Mouse (Mus musculus): ENCODE measurements around the gene Tmem179b.

The Tmem179b gene

DNA sequence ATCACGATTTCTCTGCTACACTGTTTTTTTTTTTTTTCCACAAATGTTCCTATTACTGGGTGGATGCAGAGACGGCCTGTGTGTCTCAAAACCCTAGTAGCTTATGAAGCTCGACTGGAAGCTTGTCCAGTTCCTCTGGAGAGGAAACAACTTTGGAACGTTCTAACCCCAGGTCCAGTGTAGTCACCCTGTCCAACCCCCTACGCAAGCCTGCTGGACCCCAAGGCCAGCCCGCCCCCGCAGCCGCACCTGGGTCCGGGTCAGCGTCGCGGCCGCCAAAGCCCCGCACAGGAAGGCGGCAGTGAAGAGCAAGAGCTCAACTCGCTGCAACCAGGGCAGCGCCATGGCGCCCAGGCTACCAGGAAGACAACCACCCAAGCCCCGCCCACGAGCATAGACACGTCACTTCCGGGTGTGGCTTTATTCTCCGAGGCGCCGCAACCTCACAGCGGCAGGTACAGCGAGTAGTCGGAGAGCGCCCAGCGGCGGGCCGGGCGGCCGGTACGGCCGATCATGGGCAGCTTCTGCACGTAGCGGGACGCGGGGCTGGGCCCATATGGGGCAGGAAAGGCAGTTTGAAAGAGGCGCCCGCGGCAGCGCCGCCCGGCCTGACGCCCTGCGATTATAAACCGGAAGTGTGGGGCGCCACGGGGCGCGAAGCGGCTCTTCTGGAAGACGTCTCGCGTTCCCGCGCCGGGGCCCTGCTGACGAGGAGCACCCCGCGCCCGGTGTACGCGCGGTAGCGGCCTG is at the start of gene Tmem179b:
Gene Tmem179b, minus strand, starts transcription at position 382 of the 750 bp plus-strand sequence.
- peak; percentile 97 for DNase-seq

DNA sequence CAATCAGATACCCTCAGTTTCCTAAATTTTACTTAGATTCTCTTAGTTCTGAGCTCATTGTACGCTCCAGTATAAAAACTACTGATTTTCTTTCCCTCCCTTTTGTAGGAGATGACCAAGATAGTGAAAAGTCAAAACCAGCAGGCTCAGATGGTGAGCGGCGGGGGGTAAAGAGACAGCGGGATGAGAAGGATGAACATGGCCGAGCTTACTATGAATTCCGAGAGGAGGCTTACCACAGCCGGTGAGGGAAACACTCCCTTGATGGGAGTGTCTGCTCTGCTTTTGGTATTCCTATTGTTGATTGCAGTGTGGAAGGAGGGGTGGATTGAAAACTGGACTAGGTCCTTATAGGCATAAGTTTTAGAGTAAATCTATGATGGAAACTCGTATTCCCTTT is 48.4 kb upstream of the Tmem179b start:
- DNase-seq: no peak

DNA sequence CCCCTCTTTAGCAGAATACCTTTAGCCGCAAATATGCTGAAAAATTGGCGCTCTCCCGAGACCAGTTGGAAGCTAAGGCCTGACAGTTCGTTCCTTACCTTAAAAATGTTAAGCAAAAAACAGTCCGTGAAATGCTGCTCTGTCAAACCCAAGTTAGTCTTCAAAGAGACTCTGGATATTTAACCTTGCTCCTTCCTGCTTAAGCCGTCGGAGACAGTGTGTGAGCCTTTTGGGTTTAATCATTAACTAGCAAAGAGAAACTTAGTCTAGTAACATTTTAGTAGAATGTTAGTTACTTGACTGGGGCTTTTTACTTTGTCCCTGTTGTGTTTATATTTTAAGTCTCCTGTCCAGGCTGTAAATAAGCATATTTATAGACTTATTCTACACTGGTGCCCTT is 46.9 kb upstream of the Tmem179b start:
- DNase-seq: no peak

DNA sequence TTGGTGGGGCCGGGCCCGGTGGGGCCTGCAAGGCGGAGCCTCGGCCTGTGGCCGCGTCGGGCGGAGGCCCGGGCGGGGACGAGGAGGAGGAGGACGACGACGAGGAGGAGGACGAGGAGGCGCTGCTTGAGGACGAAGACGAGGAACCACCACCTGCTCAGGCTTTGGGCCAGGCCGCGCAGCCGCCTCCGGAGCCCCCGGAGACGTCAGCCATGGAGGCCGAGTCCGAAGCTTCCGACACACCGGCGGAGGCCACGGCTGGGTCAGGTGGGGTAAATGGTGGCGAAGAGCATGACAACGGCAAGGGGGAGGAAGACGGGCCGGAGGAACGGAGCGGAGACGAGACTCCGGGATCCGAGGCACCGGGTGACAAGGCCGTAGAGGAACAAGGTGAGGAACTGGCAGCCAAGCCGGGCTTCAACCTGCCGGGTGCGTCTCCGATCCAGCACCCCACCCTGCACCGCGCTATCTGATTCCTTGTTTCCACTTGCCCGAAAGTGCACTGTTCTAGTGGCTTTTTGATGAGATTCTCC is 46.2 kb upstream of the Tmem179b start:
- no peak for DNase-seq

DNA sequence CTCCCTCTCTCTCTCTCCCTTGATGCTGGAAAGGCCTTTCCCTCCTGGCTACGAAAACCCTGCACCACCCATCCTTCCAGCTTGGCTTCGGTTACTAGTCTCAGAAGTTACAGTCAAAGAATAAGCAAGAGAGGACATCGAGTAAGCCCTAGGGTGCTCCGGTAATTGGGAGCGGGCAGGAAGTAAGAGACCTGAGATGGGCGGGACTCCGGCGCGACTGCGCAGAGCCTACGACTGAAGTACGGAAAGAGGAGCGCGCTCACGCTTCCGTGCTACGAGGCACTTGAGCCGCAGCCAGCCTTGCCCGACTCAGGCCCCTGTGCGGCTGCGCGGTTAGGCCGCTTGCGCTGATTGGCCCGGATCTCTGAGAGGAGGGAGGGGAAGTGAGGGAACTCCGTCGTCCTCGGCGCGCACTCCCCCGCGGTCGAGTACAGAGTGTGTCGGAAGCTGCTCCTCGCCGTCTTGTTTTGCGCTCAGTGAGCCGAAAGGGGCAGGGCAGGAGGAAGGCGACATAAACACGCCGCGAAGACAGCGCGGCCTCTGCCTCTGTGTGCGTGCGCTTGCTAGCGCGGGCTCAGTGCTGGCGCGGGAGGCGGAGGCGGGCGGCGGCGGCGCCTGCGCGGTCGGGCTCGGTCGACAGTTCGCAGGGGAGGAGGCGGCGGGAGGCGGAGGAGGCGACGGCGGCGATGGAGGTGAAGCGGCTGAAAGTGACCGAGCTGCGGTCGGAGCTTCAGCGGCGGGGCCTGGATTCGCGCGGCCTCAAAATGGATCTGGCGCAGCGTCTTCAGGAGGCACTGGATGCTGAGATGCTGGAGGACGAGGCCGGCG is 45.5 kb upstream of the Tmem179b start, which contains the start of gene Hnrnpul2:
Gene Hnrnpul2, plus strand, starts transcription at position 415 of the 828 bp plus-strand sequence.
- DNase-seq: peak; percentile 99

DNA sequence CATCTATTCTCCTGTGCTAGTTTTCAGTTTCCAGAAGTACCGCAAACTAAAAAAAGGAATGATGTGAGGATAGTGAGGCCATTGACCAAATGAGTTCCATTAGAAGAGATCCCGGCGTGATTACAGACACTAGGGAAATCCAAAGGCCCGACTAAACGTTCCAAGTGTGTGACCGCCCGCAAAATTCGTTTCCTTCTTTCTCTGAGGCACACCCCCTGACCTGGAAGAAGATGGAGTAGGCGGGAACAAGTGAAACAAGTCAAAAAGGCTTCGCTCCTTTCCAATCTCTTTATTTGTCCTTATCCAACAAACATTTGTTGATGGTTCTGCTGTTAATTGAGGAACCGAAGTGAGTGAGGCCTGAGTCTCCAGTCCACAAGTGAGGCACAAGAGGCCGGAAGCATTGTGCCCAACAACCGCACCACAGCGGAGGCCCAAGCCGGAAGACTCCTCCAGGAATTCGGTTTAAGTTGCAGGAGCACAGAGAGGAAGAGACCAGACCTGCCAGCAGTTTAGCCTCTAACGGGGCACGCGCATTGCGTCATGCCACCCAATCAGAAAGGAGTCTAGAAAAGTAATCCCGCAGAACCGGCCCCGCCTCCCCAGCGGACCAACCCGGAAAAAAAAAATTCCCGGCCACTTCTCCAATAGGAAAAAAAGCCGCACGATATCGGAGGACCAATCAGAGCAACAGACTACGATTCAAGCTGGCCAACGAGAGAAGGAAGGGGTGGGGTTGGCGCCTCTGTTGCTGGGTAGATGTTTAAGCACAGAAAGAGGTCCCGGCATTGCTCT is 44.7 kb upstream of the Tmem179b start, which contains the start of gene Ttc9c:
Gene Ttc9c, minus strand, starts transcription at position 533 of the 795 bp plus-strand sequence.
- DNase-seq: peak; percentile 95

DNA sequence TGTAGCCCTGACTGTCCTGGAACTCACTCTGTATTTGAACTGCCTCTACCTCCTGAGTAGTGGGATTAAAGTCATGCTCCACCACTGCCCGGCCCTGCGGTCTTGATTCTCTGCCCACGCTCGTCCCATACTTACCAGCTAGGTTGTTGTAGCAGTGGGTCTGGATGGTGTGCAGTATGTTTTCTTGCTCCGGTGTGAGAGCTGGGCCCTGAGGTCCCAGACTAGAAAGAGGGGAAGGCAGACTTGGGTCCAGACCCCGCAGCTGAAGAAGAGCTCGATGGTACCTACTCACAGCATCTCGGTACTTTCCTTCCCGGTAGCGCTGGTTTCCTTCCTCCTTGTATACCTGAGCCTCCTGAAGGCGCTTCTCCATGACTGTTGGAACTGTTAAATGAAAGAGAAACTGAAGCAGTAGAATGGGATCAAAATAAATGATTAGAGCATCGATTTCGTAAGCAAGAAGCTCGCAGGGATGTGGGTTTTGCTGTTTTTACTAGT is 44.1 kb upstream of the Tmem179b start:
- DNase-seq: no peak

DNA sequence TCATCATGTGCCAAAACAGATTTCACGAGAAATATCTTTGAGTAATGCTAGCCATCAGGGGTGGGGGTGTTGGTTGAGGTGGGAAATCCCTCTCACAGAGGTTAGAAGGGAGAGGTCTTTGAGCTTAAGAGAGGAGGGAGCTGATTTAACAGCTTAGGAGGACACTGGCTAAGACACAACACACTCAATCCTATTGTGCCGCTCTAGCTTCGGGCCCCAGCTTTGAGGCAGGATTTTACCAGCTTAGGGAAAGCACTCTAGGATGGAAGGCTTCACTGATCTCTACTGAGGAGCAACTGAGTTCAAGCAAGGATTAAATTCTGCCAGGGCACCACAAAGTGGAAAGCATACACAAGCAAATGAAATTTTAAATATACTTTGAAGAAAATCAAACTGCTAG is 42.7 kb upstream of the Tmem179b start:
- no peak for DNase-seq

DNA sequence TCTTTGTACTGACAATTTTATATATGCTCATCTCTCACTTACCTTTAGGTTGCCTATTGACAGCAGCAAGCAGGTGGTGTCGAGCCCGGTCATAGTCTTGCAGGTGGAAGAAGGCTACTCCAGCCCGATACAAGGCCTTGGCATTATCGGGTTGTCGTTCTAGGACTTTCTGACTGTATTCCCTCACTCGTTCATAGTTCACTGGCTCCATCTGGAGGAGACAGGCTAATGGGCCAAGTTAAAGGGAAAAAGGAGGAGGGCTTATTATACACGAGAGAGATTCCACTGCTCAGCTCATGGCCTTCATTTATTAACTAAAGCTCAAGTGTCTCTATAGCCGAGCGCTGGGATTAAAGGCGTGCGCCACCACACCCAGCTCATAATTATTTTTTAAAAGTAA is 41.5 kb upstream of the Tmem179b start:
- DNase-seq: no peak

DNA sequence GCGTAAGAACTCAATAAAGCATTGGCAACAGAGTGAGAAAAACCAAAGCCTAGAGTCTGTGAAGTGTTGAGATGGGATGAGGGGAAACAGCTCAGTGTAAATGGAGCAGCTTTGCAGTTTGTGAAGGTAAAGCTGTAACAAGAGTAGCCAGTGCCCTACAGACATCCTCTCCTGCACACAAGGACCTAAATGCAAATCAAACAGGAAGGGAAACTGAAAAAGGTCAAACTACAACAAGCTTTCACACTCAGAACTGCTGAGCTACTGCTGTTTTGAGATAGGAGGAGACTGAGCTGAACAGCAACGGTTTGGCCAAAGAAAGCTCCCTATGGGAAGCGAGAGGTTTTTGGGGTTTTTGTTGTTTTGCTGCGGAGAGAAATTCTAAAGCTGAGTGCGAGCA is 32.5 kb upstream of the Tmem179b start:
- DNase-seq: no peak

DNA sequence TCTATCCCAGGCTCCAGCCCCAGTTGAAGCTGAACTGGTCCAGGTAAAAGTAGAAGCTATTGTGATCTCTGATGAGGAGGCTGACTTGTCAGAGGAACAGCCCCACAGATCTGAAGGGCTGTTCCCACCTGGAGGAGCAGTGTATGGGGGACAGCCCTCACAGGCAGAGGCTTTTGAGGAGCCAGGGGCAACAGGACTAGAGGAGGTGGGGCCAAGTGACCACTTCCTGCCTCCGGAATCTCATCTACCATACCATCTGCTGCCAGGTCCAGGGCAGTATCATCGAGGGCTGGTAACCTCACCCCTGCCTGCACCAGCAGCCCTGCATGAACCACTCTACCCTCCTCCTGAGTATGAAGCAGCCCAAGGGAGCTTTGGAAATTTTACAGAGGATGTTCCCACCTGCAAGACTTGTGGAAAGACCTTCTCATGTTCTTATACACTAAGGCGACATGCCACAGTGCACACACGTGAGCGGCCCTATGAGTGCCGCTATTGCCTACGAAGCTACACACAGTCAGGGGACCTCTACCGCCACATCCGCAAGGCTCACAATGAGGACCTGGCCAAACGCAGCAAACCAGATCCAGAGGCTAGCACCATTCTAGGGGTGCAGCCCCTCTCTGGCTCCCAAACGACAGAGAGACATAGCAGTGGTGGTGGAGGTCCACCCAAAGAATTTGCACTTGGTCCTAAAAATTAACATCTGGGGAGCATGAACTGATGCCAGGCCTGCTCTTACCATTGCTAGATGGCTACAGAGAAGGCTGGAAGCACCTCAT is 29.8 kb upstream of the Tmem179b start:
- no peak for DNase-seq

DNA sequence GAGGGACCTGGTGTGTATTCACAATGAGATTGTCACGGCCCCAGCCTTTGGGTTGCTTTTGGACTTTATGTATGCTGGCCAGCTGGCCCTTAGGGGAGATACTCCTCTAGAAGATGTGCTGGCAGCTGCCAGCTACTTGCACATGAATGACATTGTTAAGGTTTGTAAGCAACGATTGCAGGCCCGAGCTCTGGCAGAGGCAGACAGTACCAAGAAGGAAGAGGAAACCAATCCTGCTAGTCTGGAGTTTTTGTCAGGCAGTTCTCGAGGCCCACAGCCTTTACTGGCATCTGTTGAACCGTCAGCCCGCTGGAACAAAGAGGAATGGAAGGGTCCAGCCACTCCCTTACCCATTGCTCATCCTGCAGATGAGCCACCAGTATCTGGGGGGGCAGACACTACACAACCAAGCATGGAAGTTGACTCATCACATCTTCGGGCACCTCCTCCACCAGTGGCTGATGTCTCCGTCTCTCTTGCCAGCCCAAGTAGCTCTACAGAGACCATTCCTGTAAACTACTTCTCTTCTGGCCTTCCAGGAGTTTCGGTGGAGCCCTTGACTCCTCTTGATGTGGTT is 29.0 kb upstream of the Tmem179b start:
- no peak for DNase-seq

DNA sequence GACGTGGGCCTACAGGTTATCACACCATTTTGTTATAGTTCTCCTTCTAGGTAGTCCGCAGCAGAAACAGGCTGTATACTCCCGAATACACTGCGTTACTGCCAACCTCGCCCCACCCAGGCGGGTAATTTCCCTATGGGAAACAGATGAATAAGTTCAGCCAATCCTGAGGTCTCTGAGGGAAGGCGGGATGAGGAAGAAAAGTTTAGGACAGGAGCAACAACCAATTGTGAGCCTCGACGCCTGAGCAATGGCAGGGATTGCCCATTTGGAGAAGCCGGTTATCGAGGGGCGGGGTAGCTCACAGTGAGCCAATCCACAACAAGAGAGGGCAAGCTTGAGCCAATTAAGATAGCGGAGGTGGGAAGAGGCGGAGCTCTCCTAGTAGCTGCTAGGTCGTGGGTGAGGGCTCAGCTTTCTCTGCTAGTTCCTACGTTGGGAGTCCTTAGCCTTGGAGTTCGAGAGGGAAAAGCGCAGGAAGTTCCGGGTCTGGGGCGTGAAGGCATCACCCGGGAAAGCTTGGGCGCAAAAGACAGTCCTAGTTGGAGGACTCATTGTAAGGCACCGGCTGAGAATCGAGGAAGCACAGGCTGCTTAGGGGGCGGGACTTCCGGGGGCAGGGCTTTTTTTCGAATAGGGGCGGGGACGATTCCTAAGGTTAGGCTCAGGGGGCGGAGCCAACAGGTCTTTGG is 28.0 kb upstream of the Tmem179b start, which contains the start of gene Zbtb3:
Gene Zbtb3, plus strand, starts transcription at position 426 of the 692 bp plus-strand sequence.
- peak; percentile 95 for DNase-seq

DNA sequence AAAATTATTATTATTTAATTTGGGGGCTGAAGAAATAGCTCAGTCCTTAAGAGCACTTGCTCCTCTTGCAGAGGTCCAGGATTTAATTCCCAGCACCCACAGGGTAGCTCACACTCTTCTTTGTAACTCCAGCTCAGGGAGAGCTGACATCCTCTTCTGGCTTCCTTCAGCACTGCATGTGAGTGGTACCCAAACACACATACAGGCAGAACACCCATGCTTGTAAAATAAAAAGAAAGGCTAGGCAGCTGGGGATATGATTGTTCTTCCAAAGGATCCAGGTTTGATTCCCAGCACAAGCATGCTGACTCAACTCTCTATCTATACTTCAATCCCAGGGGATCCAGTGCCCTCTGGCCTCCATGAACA is 24.7 kb upstream of the Tmem179b start:
- no peak for DNase-seq

DNA sequence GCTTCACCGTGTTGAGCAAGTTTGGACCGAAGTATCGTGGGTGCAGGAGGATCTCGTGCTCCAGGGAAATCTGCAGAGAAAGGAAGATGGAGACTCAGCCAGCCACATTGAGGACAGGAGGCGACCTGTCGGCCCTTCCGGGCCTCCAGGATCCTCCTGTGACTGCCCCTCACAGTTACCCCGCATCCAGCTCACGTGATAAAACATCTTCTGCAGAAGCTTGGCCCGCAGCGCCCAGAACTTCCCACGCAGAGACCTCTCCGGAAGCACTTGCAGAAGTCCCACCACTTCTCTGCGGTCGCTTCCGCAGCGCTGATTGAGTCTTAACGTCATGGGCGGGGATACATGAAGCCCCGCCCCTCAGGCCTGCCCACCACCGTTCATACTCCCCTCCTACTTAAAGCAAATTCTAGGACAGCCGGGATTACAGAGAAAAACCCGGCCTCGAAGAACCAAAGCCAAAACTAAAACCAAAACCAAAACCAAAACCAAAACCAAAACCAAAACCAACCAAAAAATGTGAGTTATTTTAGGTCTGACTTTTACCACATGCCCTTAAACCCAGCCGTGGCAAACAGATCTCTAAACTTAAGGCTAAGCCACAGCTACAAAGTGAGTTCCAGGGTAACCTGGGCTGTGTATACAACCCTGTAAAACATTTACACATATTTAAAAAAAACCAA is 24.1 kb upstream of the Tmem179b start, which contains the start of gene Polr2g:
Gene Polr2g, minus strand, starts transcription at position 314 of the 683 bp plus-strand sequence.
- peak; percentile 86 for DNase-seq

DNA sequence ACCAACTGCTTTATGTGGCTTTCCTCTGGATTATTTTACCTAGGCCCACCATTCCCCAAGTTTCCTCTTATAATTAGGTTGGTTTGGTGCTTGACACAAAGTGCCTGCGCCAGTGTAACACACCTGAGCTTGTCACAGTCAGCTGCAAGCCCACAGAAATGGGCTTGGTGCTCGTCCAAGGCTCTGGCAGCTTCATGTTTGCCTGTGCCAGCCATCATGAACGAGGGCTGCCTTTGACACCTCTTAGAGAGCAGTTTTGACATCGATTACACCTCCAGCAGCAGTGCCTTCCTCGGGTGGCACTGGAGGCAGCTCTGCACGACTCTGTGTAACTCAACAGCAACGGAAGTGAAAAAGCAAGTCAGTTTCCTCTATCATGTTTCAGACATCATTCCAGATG is 15.9 kb upstream of the Tmem179b start:
- DNase-seq: no peak

DNA sequence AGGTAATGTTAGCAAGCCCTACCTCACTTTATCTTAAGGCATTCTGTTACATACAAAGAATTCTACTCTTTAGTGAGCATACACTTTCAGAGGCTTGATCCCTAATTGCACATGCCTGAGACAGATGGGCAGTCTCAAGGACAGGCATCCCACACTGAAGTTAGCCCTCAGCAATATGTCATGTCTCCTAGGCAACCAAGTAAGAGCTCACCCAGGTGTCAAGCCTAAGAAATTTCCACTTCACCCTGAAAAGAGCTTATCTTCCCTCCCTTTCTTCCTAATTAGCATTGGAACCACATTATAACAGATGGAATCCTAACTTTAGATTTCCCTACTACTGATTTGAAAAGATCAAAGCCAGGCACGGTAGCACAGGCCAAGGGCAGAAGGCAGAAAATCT is 14.9 kb upstream of the Tmem179b start:
- no peak for DNase-seq

DNA sequence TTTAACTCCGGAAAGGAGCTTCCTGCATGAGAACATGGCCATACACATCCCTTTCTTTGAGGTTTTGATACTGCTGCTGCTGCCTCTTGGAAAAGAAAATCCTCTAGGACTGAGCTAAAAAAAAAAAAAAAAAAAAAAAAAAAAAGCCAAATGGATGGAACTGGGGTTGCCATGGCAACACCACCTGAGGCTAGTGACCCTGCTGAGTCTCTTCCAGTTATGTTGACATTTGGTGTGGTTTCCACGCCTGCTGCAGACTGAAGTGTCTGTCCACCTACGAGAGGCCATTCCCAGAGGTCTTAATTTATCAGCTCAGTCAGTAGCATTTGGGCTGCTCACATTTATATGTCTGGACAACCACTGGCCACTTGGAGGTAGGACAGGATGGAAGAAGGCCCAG is 14.3 kb upstream of the Tmem179b start:
- no peak for DNase-seq

DNA sequence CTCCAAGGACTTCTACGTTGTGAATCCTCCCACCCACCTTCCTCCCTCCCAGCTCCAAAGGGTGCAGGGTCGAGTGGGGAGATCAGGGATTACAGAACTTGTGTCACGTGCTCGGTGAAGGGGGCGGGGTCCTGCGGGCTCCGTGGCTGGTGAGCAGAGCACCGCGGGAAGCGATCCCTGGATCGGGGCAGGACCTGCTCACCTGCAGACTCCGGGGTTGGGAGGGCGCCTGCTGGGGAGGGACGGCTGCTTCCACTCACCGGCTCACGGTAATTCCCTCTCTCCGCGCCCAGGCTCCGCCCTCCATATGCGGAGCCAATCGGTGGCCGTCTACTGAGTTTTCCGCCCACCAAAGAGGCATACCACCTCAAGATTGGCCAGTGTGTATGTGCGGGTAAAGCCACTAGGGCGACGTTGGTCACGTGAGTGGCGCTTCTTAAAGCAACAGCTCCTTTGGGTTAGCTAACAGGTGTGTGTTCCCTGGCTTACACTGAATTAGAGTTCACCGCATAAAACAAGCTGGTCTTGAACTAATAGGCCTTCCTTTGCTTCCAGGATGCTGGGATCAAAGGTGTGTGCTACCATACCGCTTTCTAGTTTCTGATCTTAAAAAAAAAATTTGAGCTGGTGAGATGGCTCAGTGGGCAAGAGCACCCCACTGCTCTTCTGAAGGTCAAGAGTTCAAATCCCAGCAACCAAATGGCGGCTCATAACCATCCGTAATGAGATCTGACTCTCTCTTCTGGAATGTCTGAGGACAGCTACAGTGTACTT is 11.9 kb upstream of the Tmem179b start, which contains the start of gene Taf6l:
Gene Taf6l, minus strand, starts transcription at position 410 of the 774 bp plus-strand sequence.
- DNase-seq: peak; percentile 89

All from right cerebral cortex, postnatal 25 days (tissue).